Mouse (Mus musculus) frontal cortex, postnatal 10 days (tissue): ENCODE measurements around the gene Utp18.

Experiments
- DNase-seq, 2 experiments: peaks; one replicate each; pipeline ENCODE4 v3.0.0; 2022; ENCODE audit warnings: low spot score in 2 of 2, mixed read lengths in 1 of 2

The Utp18 gene

GRCm38 (mm10) chr11:93829327-93829679, 56.3 kb downstream of the Utp18 start:
- peak; percentile 47 to 67 for DNase-seq

- no peak for DNase-seq
Observed at GRCm38 (mm10) chr11:93828619-93829326, 56.8 kb downstream of the Utp18 start.

- no peak for DNase-seq
Observed at GRCm38 (mm10) chr11:93822261-93822660, 63.3 kb downstream of the Utp18 start.

GRCm38 (mm10) chr11:93821533-93821932, 64.0 kb downstream of the Utp18 start:
- no peak for DNase-seq

- no peak for DNase-seq
Observed at GRCm38 (mm10) chr11:93817966-93818738, 67.4 kb downstream of the Utp18 start.

GRCm38 (mm10) chr11:93812955-93813354, 72.6 kb downstream of the Utp18 start:
- DNase-seq, result no peak

GRCm38 (mm10) chr11:93812125-93812868, 73.3 kb downstream of the Utp18 start:
- peak; percentile 58 to 69 for DNase-seq
